Mouse (Mus musculus) right cerebral cortex, postnatal 25 days (tissue): ENCODE results near the gene Sar1a.

ENCODE experiments used
- DNase-seq: peaks from one replicate; pipeline ENCODE4 v3.0.0; 2022

Sar1a gene

DNA sequence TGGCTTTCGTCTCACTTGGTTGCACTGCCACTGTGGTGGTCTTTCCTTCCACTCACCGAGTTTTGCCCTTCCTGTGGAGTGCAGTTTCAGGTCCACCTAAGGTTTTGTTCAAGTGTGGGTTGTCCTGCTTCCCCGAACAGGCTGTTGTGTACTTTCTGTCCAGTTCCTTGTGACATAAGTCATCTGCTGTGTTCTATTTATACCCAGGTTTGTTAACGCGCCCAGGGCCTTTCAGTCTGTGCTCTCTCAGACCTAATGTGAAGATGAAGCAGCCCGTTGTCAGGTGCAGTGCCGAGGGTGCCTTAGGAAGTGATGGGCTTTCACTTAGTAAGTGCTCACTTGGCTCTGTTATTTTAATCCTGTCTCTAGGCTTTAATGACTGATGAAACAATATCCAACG is 9.3 kb downstream of the Sar1a start:
- DNase-seq: no peak

GRCm38 (mm10) chr10:61693563-61693962 is 13.5 kb downstream of the Sar1a start:
- no peak for DNase-seq

- DNase-seq: peak; percentile 97
These were observed 15.0 kb downstream of the Sar1a start, which contains the start of gene Tysnd1 for GRCm38 (mm10) chr10:61694870-61695670. Gene Tysnd1, plus strand, starts transcription at chr10:61695514.

- DNase-seq: peak; percentile 27
These were observed 15.8 kb downstream of the Sar1a start for GRCm38 (mm10) chr10:61695703-61696559.

DNA sequence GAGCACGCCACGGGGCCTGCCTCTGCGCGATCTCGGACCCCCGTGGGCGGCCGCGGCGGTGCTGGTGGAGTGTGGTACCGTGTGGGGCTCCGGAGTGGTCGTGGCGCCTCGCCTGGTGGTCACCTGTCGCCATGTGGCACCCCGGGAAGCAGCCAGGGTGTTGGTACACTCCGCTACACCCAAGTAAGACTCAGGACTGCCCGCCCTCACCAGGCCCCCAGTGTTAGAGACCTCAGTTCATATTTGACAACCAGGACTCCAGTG is 16.4 kb downstream of the Sar1a start:
- no peak for DNase-seq

- DNase-seq: no peak
These were observed 16.9 kb downstream of the Sar1a start for GRCm38 (mm10) chr10:61697028-61697427.

DNA sequence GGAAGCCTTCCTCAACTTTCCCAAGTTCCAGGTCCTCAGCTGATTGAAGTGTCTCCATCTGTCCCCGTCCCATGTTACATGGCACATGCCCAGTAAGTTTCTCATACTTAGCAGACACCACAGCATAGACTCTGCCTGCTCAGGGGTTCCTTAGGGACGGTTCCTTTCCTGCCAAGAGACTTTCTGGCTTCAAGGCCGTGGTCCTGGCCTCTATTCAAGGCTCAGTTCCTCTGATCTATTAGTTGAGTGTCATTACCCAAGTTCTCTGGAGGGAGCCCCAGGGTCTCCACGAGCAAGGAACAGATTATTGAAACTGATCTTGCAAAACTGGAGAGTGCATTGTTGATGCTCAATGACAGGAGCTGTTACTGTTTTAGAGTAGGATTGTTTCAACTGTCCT is 24.6 kb downstream of the Sar1a start:
- no peak for DNase-seq

DNA sequence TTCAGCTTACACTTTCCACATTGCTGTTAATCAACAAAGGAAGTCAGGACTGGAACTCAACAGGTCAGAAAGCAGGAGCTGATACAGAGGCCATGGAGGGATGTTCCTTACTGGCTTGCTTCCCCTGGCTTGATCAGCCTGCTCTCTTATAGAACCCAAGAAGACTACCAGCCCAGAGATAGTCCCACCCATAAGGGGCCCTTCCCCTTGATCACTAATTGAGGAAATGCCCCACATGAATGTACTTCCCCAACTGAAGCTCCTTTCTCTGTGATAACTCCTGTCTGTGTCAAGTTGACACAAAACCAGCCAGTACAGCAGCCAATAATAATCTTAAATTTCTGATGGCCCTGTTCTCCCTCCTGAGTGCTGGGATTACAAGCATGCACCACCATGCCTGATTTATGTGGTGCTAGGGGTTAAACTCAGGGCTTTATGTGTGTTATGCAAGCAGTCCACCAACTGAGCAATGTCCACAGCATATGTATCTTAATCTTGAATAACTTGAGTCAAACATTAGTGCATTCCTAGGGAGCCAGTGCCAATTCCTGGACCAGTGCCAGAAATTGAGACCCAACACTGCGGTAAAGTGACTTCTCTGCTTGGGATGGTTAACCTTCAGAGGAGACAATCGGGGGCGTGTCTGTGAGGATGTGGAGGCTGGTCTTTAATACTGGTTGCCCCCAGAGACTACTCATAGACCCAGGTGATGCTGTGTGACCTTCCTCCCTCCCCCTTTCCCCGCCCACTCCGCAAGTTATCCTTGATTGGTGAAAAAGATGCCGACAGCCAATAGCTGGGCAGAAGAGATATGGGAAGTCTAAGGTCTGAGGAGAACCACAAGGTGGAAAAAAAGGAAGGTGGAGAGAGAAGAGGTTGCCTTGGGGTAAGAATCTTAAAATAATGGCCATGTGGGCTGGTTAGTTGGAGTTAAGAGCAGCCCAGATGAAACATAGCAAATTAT is 26.6 kb downstream of the Sar1a start:
- DNase-seq: no peak

DNA sequence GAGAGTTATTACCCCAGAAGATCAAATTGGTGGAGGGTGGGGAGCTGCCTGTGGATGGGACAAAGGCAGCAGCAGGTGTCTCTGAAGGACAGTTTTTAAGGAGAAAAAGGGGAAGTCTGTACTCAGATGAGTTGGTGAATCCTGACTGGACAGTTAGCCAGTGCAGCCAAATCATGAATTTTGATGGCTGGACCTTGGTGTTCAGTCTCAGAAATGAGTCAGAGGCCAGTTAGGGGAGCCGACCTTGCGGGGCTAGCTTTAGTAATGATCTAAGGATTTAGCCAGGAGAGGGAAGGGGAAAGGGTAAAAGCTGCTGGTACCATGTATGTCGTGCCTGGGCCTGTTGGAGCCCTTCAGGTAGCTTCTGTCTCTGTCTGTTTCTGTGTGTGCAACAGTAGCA is 33.5 kb downstream of the Sar1a start:
- no peak for DNase-seq

- no peak for DNase-seq
These were observed 34.0 kb downstream of the Sar1a start for GRCm38 (mm10) chr10:61714146-61714545.

DNA sequence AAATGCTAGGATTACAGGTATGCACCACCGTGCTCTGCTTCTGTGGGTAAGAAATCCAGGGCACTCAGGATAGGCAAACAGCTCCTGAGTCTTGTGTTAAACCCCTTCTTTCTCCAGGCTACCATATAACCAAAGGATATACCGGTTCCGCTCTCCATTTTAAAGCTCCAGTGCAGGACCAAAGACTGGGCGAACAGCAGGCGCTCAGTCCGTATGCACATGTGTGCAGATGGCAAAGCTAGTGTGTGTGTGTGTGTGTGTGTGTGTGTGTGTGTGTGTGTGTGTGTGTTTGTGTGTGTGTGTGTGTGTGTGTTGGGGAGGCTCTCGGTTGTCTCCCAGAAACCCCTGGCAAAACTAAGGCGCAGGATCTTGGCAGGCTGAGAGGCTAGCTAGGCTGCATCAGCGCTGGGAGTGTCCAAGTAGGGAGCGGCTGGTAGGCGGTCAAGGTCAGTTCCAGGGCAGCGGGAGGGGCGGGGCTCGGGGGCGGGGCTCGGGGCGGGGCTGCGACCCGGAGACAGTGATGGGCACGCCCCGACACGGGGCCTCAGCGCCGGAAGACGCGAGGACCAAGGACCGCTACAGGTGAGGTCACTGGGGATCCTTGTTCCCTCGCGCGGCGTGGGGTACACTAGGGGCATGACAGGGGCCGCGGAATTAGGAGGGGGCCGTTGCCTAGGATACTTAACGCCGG is 34.8 kb downstream of the Sar1a start, which contains the start of gene Aifm2:
TSS of gene Aifm2 (plus strand) at position 493 of the 691 bp plus-strand sequence.
- no peak for DNase-seq

- no peak for DNase-seq
These were observed 35.4 kb downstream of the Sar1a start for GRCm38 (mm10) chr10:61715462-61715837.

GRCm38 (mm10) chr10:61715996-61716864 is 36.1 kb downstream of the Sar1a start:
- no peak for DNase-seq

DNA sequence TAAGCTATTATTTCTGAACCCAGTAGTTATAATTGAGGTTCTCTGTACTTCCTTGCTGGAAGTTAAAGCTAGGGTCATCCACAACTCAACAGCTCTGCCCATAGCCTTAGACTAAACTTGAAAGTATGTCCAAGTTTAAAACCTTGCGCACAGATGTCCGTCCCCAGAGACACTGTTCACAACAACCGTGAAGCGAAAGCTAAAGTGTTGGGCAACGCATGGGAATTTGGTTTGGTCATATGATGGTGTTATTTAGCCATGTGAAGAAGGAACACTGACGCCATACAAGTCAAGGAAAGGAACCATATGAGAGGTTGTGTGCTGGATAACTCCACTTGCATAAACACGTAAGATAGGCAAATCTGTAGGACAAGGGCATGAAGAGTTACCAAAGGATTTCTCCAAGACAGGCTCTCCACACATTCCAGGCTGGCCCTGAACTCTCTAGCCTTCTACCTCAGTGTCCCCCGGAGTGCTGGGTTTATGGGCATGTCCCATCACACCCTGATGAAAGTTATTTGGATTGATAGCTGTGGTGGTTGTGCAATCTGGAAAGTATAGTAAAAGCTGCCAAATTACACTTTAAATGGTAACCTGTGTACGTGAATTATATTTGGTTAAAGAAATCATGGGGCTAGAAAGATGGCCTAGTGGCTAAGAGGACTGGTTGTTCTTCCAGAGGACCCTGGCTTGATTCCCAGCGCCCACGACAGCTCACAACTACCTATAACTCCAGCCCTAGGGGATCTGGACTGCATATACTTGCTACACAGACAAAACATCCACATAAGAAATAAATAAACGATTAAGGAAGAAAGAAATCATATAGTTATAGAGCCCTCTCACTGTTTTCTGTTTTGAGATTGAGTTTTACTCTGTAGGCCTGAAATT is 37.6 kb downstream of the Sar1a start:
- DNase-seq: no peak

- DNase-seq: no peak
These were observed 40.2 kb downstream of the Sar1a start for GRCm38 (mm10) chr10:61720331-61720730.

- DNase-seq: no peak
These were observed 42.1 kb downstream of the Sar1a start for GRCm38 (mm10) chr10:61722215-61722614.

GRCm38 (mm10) chr10:61723271-61723670 is 43.2 kb downstream of the Sar1a start:
- DNase-seq: no peak

- DNase-seq: no peak
These were observed 49.1 kb downstream of the Sar1a start for GRCm38 (mm10) chr10:61729181-61729580.

DNA sequence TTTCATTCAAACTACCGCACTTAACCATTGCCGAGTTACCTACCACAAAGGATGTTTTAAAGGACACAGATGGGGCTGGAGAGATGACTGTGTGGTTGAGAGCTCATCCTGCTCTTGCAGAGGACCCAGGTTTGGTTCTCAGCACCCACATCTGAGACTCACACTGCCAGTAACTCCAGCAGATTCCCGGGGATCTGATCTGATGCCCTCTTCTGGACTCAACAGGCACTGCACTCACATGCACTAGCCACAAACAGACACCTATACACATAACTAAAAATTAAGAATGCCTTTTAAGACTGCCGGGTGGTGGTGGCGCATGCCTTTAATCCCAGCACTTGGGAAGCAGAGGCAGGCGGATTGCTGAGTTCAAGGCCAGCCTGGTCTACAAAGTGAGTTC is 50.1 kb downstream of the Sar1a start:
- DNase-seq: no peak

DNA sequence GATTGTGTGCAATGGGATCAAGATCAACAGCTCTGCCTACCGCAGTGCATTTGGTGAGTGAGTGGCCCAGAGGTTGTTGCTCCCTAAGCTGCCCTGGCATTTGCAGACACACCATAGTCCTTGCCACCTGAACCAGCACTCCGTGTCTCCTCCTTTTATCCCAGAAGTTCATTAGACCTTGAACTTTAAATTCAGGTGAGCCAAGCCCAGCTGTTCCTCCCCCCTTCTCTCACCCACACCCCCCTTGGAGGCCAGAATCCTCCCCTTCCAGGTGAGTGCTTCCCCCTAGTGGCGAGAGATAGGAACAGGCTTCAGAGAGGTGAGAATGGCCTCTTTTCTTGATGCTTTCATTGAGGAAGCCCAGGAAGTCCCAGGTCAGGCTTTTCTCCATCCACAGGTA is 54.3 kb downstream of the Sar1a start:
- DNase-seq: no peak
